Mouse (Mus musculus) CH12.LX (cell line): ENCODE data around the gene Espn. TPM values are rescaled to one million over a fixed set of nuclear protein-coding genes. Genes with fewer than 3 reads are reported as not detected.

Experiments
- DNase-seq: peaks from one replicate; pipeline ENCODE4 v3.0.0-alpha.2; 2013; ENCODE audit errors: extremely low read depth
- H3K27ac ChIP-seq: 2 replicates; pipeline ENCODE4 v1.5.1; 2012; ENCODE audit warnings: low read depth, mild to moderate bottlenecking, control low read depth, moderate library complexity; ENCODE audit not compliant: insufficient read depth
- H3K27me3 ChIP-seq: replicated peaks from 2 replicates; pipeline ENCODE3; 2012; ENCODE audit warnings: inconsistent platforms
- H3K36me3 ChIP-seq, 2 experiments: replicated peaks in 1 of 2; 2 replicates each; pipeline versions ENCODE3 to v1.6.1; 2012; ENCODE audit warnings: inconsistent platforms in 1 of 2, low read length in 1 of 2, mild to moderate bottlenecking in 1 of 2, mixed read lengths in 1 of 2, moderate library complexity in 1 of 2; ENCODE audit not compliant: control insufficient read depth in 1 of 2, insufficient read depth in 1 of 2
- H3K4me1 ChIP-seq, 2 experiments: 2 replicates each; pipeline ENCODE4 v1.6.1; 2012; ENCODE audit warnings: inconsistent platforms in 1 of 2, moderate library complexity in 1 of 2; ENCODE audit not compliant: insufficient read depth in 2 of 2, control insufficient read depth in 1 of 2
- H3K4me2 ChIP-seq: 2 replicates; pipeline ENCODE4 v1.6.1; 2012; ENCODE audit warnings: low read depth, mild to moderate bottlenecking, control low read depth; ENCODE audit not compliant: poor library complexity, insufficient read depth, severe bottlenecking
- H3K4me3 ChIP-seq, 3 experiments: fragments of 150-350 bp in 1 of 3; sonication (generic) in 1 of 3; replicated peaks in 1 of 3; 2 replicates each; pipeline versions ENCODE3 to v1.5.1; 2011 to 2012; ENCODE audit warnings: low read depth in 2 of 3, low read length in 2 of 3, mild to moderate bottlenecking in 2 of 3, moderate library complexity in 2 of 3, control low read depth in 1 of 3, improper control_type of control experiment in 1 of 3, inconsistent platforms in 1 of 3, mixed read lengths in 1 of 3; ENCODE audit not compliant: poor library complexity in 1 of 3
- H3K79me2 ChIP-seq: replicated peaks from 2 replicates; pipeline ENCODE4 v1.6.1; 2012; ENCODE audit warnings: mild to moderate bottlenecking, moderate library complexity; ENCODE audit not compliant: control insufficient read depth, poor library complexity, insufficient read depth, severe bottlenecking; ENCODE audit errors: extremely low read depth
- H3K9ac ChIP-seq: 2 replicates; pipeline ENCODE4 v1.6.1; 2012; ENCODE audit warnings: low read depth, mild to moderate bottlenecking, control low read depth, moderate library complexity; ENCODE audit not compliant: insufficient read depth
- H3K9me3 ChIP-seq: replicated peaks from 2 replicates; pipeline ENCODE3; 2012; ENCODE audit warnings: low read length, inconsistent platforms, mixed read lengths
- CHD1 ChIP-seq: IDR thresholded peaks from 2 replicates; pipeline ENCODE4 v1.6.1; 2012; ENCODE audit warnings: low read depth, low read length, improper control_type of control experiment, inconsistent platforms
- CTCF ChIP-seq, 2 experiments: IDR thresholded peaks in 1 of 2; conservative IDR thresholded peaks in 1 of 2; 2 replicates each; pipeline ENCODE4 v1.5.1; 2011 to 2012; ENCODE audit warnings: low read depth in 2 of 2, low read length in 2 of 2, improper control_type of control experiment in 1 of 2, inconsistent platforms in 1 of 2, mild to moderate bottlenecking in 1 of 2, moderate library complexity in 1 of 2
- E2F4 ChIP-seq: IDR thresholded peaks from 2 replicates; pipeline ENCODE4 v1.6.1; 2011; ENCODE audit warnings: low read depth, low read length, improper control_type of control experiment; ENCODE audit not compliant: insufficient replicate concordance
- ELF1 ChIP-seq: IDR thresholded peaks from 2 replicates; pipeline ENCODE4 v1.6.1; 2014; ENCODE audit warnings: low read depth, mild to moderate bottlenecking, inconsistent platforms, low read length, improper control_type of control experiment
- EP300 ChIP-seq: IDR thresholded peaks from 2 replicates; pipeline ENCODE4 v1.6.1; 2011; ENCODE audit warnings: low read length, improper control_type of control experiment
- GABPA ChIP-seq: IDR thresholded peaks from 2 replicates; pipeline ENCODE4 v1.6.1; 2012; ENCODE audit warnings: low read depth, low read length, improper control_type of control experiment, inconsistent platforms; ENCODE audit not compliant: insufficient replicate concordance
- IRF4 ChIP-seq: IDR thresholded peaks from 2 replicates; pipeline ENCODE4 v1.6.1; 2014; ENCODE audit warnings: low read depth, mild to moderate bottlenecking, inconsistent platforms, low read length, improper control_type of control experiment
- JUND ChIP-seq: conservative IDR thresholded peaks from 2 replicates; pipeline ENCODE4 v1.6.1; 2011; ENCODE audit warnings: low read depth, low read length, improper control_type of control experiment
- KAT2A ChIP-seq: IDR thresholded peaks from 2 replicates; pipeline ENCODE4 v1.6.1; 2012; ENCODE audit warnings: low read length, improper control_type of control experiment, inconsistent platforms; ENCODE audit not compliant: insufficient replicate concordance
- MAFK ChIP-seq: IDR thresholded peaks from 2 replicates; pipeline ENCODE4 v1.6.1; 2011; ENCODE audit warnings: low read length, improper control_type of control experiment; ENCODE audit not compliant: insufficient replicate concordance
- MYC ChIP-seq: IDR thresholded peaks from 2 replicates; pipeline ENCODE4 v1.6.1; 2011; ENCODE audit warnings: low read depth, mild to moderate bottlenecking, improper control_type of control experiment, low read length
- NRF1 ChIP-seq: IDR thresholded peaks from 2 replicates; pipeline ENCODE4 v1.6.1; 2014; ENCODE audit warnings: low read depth, mild to moderate bottlenecking, inconsistent platforms, low read length, improper control_type of control experiment, moderate library complexity
- PAX5 ChIP-seq: IDR thresholded peaks from 2 replicates; pipeline ENCODE4 v1.6.1; 2012; ENCODE audit warnings: low read length, inconsistent platforms, mixed read lengths
- POLR2A ChIP-seq: IDR thresholded peaks from 2 replicates; pipeline ENCODE4 v1.6.1; 2011; ENCODE audit warnings: low read depth, mild to moderate bottlenecking, improper control_type of control experiment, low read length
- POLR2AphosphoS2 ChIP-seq: IDR thresholded peaks from 2 replicates; pipeline ENCODE4 v1.6.1; 2011; ENCODE audit warnings: low read depth, low read length, improper control_type of control experiment
- SIN3A ChIP-seq: IDR thresholded peaks from 2 replicates; pipeline ENCODE4 v1.6.1; 2012; ENCODE audit warnings: low read length, improper control_type of control experiment, inconsistent platforms
- SMC3 ChIP-seq: IDR thresholded peaks from 2 replicates; pipeline ENCODE4 v1.6.1; 2011; ENCODE audit warnings: low read depth, low read length, improper control_type of control experiment
- UBTF ChIP-seq: IDR thresholded peaks from 2 replicates; pipeline ENCODE4 v1.6.1; 2012; ENCODE audit warnings: low read depth, mild to moderate bottlenecking, inconsistent platforms, low read length, improper control_type of control experiment, moderate library complexity
- USF2 ChIP-seq: conservative IDR thresholded peaks from 2 replicates; pipeline ENCODE4 v1.6.1; 2011; ENCODE audit warnings: low read depth, low read length, improper control_type of control experiment
- ZC3H11A ChIP-seq: IDR thresholded peaks from 2 replicates; pipeline ENCODE4 v1.6.1; 2012; ENCODE audit warnings: low read depth, mild to moderate bottlenecking, inconsistent platforms, low read length, improper control_type of control experiment
- ZMIZ1 ChIP-seq: IDR thresholded peaks from 2 replicates; pipeline ENCODE4 v1.6.1; 2012; ENCODE audit warnings: low read depth, mild to moderate bottlenecking, inconsistent platforms, low read length, improper control_type of control experiment
- dilution Hi-C: fragments of 300-500 bp; cut with MboI; formaldehyde crosslinking; loops from 2 replicates; pipeline ENCODE4 v1.14.3; 2020; ENCODE audit warnings: low sequenced_read_pairs; ENCODE audit not compliant: extremely low pct_unique_long_range_greater_than_20kb, extremely low pct_ligation_motif_present
- in situ Hi-C: fragments of 300-500 bp; cut with MboI; formaldehyde crosslinking; loops from 3 replicates; pipeline ENCODE4 v1.14.3; 2019; ENCODE audit warnings: low sequenced_read_pairs, low pct_ligation_motif_present, low pct_unique_long_range_greater_than_20kb, mixed read lengths
- polyA plus RNA-seq: library from polyadenylated mRNA; unstranded; fragments of >175 nt; gene quantifications from 2 replicates; pipeline ENCODE4 v1.2.1, GENCODE M21; 2012; ENCODE audit warnings: low read depth; ENCODE audit not compliant: insufficient read length
- total RNA-seq, 2 experiments: library from RNA; depleted of rRNA; stranded (reverse); fragments of 300-350 nt in 1 of 2; fragments of >200 nt in 1 of 2; gene quantifications; 2 replicates each; pipeline ENCODE4 v1.2.3; 2012 to 2014

The Espn gene
- 0.04 and 0.25 TPM in 2 replicates for total RNA-seq (2012; rRNA removed)
- not detected in 2 replicates for total RNA-seq (2014; rRNA removed)
- polyA plus RNA-seq = 0.08 TPM in 1 of 2 replicates, not detected in the other

GRCm38 (mm10) chr4:152151966-152152544 is at the start of gene Espn:
Gene Espn (minus strand): TSS chr4:152152371.
- dilution Hi-C loops (no loop called here), in situ Hi-C loops (no loop called here)
- Histone ChIP-seq H3K27me3 (peaks cover 76% of the 10 kb centered on the region), H3K27ac (no peak within 1 kb of the TSS), H3K79me2 (no peaks in the 10 kb centered on the region), H3K36me3 (no peaks in the 10 kb centered on the region), H3K4me3 (no peak within 1 kb of the TSS), H3K4me1 (peaks cover 11 to 13% of the 10 kb centered on the region in 2 experiments), H3K9me3 (peaks cover 6% of the 10 kb centered on the region), H3K4me2 (no peak within 1 kb of the TSS), H3K9ac (no peak within 1 kb of the TSS)
- no peak for DNase-seq
- TF ChIP-seq MYC (no peak), GABPA (no peak), E2F4 (no peak), ZC3H11A (no peak), USF2 (no peak), POLR2AphosphoS2 (no peak), ZMIZ1 (no peak), SIN3A (no peak), ELF1 (no peak), PAX5 (no peak)

DNA sequence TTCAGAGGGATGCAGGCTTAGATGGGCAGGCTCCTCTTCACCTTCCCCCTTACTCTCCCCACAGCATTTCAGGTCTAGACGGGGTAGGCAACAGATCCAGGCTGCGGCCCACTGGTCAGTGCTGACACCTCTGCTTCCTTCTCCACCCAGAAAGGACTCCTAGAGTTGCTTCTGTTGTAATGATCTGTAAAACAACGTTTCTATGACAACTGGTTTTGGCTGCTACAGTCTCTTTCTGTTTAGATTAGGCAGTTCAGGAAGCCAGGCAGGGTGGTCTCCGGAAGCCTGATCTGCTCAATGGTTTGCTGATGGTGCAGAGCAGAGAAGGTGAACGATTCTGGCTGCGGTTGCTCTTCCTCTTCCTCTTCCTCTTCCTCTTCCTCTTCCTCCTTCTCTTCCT is 49.3 kb upstream of the Espn start:
- H3K9ac ChIP-seq = no peak overlapping the region
- no peak overlapping the region for H3K27ac ChIP-seq
- no peak overlapping the region for H3K4me3 ChIP-seq
- H3K9me3 ChIP-seq = no peaks in the 10 kb centered on the region
- H3K27me3 ChIP-seq = no peaks in the 10 kb centered on the region
- DNase-seq = no peak
- dilution Hi-C loops (no loop called here), in situ Hi-C loops (no loop called here)
- H3K4me2 ChIP-seq = no peak overlapping the region
- H3K36me3 ChIP-seq = peaks cover 0 to 17% of the 10 kb centered on the region in 2 experiments
- no peaks in the 10 kb centered on the region for H3K79me2 ChIP-seq
- H3K4me1 ChIP-seq = peaks cover 10 to 67% of the 10 kb centered on the region in 2 experiments
- TF ChIP-seq MYC (no peak), JUND (no peak), CHD1 (no peak), NRF1 (no peak), E2F4 (no peak), ZMIZ1 (no peak), MAFK (no peak), SIN3A (no peak), ELF1 (no peak), POLR2A (no peak), SMC3 (no peak), EP300 (no peak), ZC3H11A (no peak), KAT2A (no peak), USF2 (no peak), CTCF (conservative IDR thresholded peaks at IDR 0.05 in 1 of 2, IDR thresholded peaks at IDR 0.05 in 1 of 2; ENCODE audit: low read depth in 2 of 2, low read length in 2 of 2) (no peak), IRF4 (no peak), GABPA (no peak), UBTF (no peak)
- TF ChIP-seq, all 38 proteins: peak for 0
